Mouse (Mus musculus) intestine, embryonic 15.5 days (tissue): ENCODE results near the gene Itgb2. TPM values are rescaled to one million over a fixed set of nuclear protein-coding genes. Genes with fewer than 3 reads are reported as not detected.
A peak's percentile ranks its signal among the peaks of the same experiment; 100 is the strongest.

Experiments
- ATAC-seq: fragments of 200-750 bp; cut with Nextera tagmentation; 2 replicates; pipeline ENCODE4 v1.8.0; 2017; ENCODE audit warnings: moderate TSS enrichment, moderate library complexity
- H3K27ac ChIP-seq: fragments of 300-500 bp; sonication (generic); 2 replicates; pipeline ENCODE4 v1.5.1; 2015; ENCODE audit warnings: mild to moderate bottlenecking, inconsistent platforms
- H3K27me3 ChIP-seq: fragments of 300-500 bp; sonication (generic); replicated peaks from 2 replicates; pipeline ENCODE4 v1.6.1; 2015; ENCODE audit warnings: inconsistent platforms
- H3K36me3 ChIP-seq: fragments of 300-500 bp; sonication (generic); 2 replicates; pipeline ENCODE4 v1.6.1; 2015; ENCODE audit warnings: inconsistent platforms
- H3K4me1 ChIP-seq: fragments of 300-500 bp; sonication (generic); replicated peaks from 2 replicates; pipeline ENCODE4 v1.6.1; 2015; ENCODE audit warnings: inconsistent platforms
- H3K4me2 ChIP-seq: fragments of 300-500 bp; sonication (generic); replicated peaks from 2 replicates; pipeline ENCODE4 v1.6.1; 2015; ENCODE audit warnings: mild to moderate bottlenecking, inconsistent platforms
- H3K4me3 ChIP-seq: fragments of 300-500 bp; sonication (generic); replicated peaks from 2 replicates; pipeline ENCODE4 v1.5.1; 2015; ENCODE audit warnings: inconsistent platforms
- H3K9ac ChIP-seq: fragments of 300-500 bp; sonication (generic); 2 replicates; pipeline ENCODE4 v1.6.1; 2015; ENCODE audit warnings: inconsistent platforms
- H3K9me3 ChIP-seq: fragments of 300-500 bp; sonication (generic); 2 replicates; pipeline ENCODE4 v1.6.1; 2016; ENCODE audit warnings: inconsistent platforms
- WGBS: fragments of 180-500 bp; shearing (Covaris S2); methylation state at CpG from one replicate; pipeline ENCODE4 v1.1.7; 2015; 5-methylcytosine and 5-hydroxymethylcytosine counted together
- polyA plus RNA-seq: library from polyadenylated mRNA; unstranded; fragments of >200 nt; fragmentation: Nextera tagmentation; extraction: Ambion mirVana; gene quantifications from 2 replicates; pipeline ENCODE4 v1.2.1, GENCODE M21; 2015

Itgb2 gene
- polyA plus RNA-seq, 1 experiment from 2014 or later: 3.7 TPM

- Histone ChIP-seq H3K4me3 (no peak overlapping the region), H3K27me3 (no peaks in the 10 kb centered on the region), H3K27ac (no peak overlapping the region), H3K4me1 (no peaks in the 10 kb centered on the region), H3K36me3 (no peaks in the 10 kb centered on the region), H3K9me3 (no peaks in the 10 kb centered on the region), H3K9ac (no peak overlapping the region), H3K4me2 (no peak overlapping the region)
- WGBS: 79% methylated on average over 4 of the region's 4 CpGs
- no peak for ATAC-seq
These were observed 10.6 kb downstream of the Itgb2 start for GRCm38 (mm10) chr10:77540576-77541102.

DNA sequence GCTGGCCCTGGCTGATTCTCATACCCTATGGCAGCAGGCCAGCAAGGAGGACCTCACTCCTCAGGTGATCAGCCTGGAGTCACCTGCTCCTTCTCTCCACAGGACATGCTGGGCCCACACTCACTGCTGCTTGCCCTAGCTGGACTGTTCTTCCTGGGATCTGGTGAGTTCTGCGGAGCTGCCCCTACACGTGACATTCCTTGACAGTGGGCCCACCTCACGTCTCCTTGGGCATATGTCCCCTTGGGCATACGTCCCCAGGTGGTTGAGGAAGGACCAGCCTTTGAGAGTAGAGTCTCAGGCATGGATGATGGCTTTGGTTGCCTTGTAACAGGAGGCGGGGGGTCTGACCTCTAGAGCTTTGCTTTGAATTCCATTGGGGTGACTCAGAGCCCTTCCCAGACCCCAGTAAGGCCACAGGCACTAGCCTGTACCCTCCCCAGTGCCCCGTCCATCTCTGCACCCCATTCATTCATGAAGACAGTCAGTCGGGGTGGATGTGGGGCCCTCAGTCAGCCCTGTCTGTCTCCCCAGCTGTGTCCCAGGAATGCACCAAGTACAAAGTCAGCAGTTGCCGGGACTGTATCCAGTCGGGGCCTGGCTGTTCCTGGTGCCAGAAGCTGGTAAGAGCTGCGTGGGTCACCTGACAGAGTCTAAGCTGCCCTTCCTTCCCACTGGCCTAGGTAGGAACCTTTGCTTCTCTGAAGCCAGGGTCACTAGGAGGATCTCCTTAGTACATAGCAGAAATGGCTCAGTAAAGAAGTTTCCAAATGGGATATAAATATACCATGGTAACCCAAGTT lies 12.0 kb downstream of the Itgb2 start:
- no peaks in the 10 kb centered on the region for H3K27me3 ChIP-seq
- no peaks in the 10 kb centered on the region for H3K36me3 ChIP-seq
- no peaks in the 10 kb centered on the region for H3K4me1 ChIP-seq
- H3K9ac ChIP-seq: no peak overlapping the region
- no peaks in the 10 kb centered on the region for H3K9me3 ChIP-seq
- WGBS: 73% methylated on average over 10 of the region's 10 CpGs
- peak; percentile 59 for ATAC-seq
- H3K27ac ChIP-seq: no peak overlapping the region
- H3K4me3 ChIP-seq: no peak overlapping the region
- no peak overlapping the region for H3K4me2 ChIP-seq

DNA sequence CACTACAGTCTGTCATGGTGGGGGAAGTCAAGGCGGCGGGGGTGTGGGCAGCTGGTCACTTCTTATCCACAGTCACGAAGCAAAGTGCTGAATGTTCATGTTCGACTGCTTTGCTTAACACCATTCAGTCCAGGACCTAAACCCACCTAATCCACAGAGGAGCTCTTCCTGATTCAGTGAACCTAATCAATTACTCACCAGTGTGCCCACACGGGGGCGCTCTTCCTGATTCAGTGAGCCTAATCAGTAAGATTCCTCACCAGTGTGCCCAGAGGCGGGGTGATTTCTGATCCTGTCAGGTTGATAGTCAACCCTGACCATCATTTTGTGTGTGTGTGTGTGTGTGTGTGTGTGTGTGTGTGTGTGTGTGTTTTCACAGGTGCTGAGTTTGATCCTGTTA lies 13.2 kb downstream of the Itgb2 start:
- ATAC-seq: no peak

GRCm38 (mm10) chr10:77544916-77545315 lies 14.9 kb downstream of the Itgb2 start:
- 78% methylated on average over 5 of the region's 5 CpGs for WGBS
- H3K27ac ChIP-seq: no peak overlapping the region
- no peak overlapping the region for H3K4me3 ChIP-seq
- no peaks in the 10 kb centered on the region for H3K4me1 ChIP-seq
- no peak for ATAC-seq
- H3K36me3 ChIP-seq: no peaks in the 10 kb centered on the region
- no peaks in the 10 kb centered on the region for H3K9me3 ChIP-seq
- no peaks in the 10 kb centered on the region for H3K27me3 ChIP-seq
- H3K9ac ChIP-seq: no peak overlapping the region
- H3K4me2 ChIP-seq: no peak overlapping the region

More for the DNA sequence above, 13.2 kb downstream of the Itgb2 start:
- Histone ChIP-seq H3K4me3 (no peak overlapping the region), H3K4me1 (no peaks in the 10 kb centered on the region), H3K36me3 (no peaks in the 10 kb centered on the region), H3K4me2 (no peak overlapping the region), H3K27me3 (no peaks in the 10 kb centered on the region), H3K27ac (no peak overlapping the region), H3K9me3 (no peaks in the 10 kb centered on the region), H3K9ac (no peak overlapping the region)
- 47% methylated on average over 7 of the region's 7 CpGs for WGBS

DNA sequence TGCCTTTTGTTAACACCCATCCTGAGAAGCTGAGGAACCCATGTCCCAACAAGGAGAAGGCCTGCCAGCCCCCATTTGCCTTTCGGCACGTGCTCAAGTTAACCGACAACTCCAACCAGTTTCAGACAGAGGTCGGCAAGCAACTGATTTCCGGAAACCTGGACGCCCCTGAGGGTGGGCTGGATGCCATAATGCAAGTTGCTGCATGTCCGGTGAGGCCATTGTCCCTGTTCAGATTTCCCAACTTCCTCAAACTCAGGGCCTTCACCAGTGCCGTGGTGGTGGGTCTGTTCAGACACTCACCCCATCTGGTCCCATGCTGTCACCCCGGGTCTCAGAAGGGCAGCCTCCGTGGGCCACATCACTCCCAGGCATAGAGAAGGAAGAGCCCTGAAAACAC lies 18.5 kb downstream of the Itgb2 start:
- ATAC-seq: no peak
- Histone ChIP-seq H3K4me3 (no peak overlapping the region), H3K27ac (no peak overlapping the region), H3K9ac (no peak overlapping the region), H3K9me3 (no peaks in the 10 kb centered on the region), H3K4me2 (no peak overlapping the region), H3K36me3 (no peaks in the 10 kb centered on the region), H3K4me1 (no peaks in the 10 kb centered on the region), H3K27me3 (no peaks in the 10 kb centered on the region)
- WGBS: 92% methylated on average over 10 of the region's 10 CpGs

GRCm38 (mm10) chr10:77550874-77551273 lies 20.8 kb downstream of the Itgb2 start:
- Histone ChIP-seq H3K9me3 (no peaks in the 10 kb centered on the region), H3K27ac (no peak overlapping the region), H3K4me1 (no peaks in the 10 kb centered on the region), H3K4me3 (no peak overlapping the region), H3K9ac (no peak overlapping the region), H3K36me3 (no peaks in the 10 kb centered on the region), H3K27me3 (no peaks in the 10 kb centered on the region), H3K4me2 (no peak overlapping the region)
- ATAC-seq: no peak
- 78% methylated on average over 11 of the region's 11 CpGs for WGBS

DNA sequence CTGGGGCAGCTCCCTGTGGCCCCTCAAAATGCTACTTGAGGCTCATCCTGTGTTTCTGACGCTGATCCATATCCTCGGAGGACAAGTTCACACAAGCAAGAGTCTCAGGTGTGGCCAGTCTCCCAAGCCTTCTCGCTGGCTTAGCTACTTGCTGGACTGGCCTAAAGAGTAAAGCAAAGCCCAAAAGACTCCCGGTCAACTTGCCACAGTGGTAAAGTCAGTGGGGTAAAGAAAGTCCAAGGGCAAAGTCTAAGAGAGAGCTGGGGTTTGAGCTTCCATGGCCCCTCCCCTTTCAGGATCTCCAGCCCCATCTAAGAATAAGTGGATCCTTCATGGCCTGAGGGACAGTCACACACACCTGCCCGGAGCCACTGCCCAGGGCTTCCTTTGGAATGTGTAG lies 22.1 kb downstream of the Itgb2 start:
- no peaks in the 10 kb centered on the region for H3K4me1 ChIP-seq
- H3K36me3 ChIP-seq: no peaks in the 10 kb centered on the region
- no peak for ATAC-seq
- 83% methylated on average over 5 of the region's 5 CpGs for WGBS
- H3K4me2 ChIP-seq: no peak overlapping the region
- H3K27me3 ChIP-seq: no peaks in the 10 kb centered on the region
- H3K9ac ChIP-seq: no peak overlapping the region
- H3K4me3 ChIP-seq: no peak overlapping the region
- H3K27ac ChIP-seq: no peak overlapping the region
- H3K9me3 ChIP-seq: no peaks in the 10 kb centered on the region

- no peak for ATAC-seq
- no peak overlapping the region for H3K9ac ChIP-seq
- WGBS: 69% methylated on average over 4 of the region's 4 CpGs
These were observed 23.2 kb downstream of the Itgb2 start for GRCm38 (mm10) chr10:77553285-77553684.

DNA sequence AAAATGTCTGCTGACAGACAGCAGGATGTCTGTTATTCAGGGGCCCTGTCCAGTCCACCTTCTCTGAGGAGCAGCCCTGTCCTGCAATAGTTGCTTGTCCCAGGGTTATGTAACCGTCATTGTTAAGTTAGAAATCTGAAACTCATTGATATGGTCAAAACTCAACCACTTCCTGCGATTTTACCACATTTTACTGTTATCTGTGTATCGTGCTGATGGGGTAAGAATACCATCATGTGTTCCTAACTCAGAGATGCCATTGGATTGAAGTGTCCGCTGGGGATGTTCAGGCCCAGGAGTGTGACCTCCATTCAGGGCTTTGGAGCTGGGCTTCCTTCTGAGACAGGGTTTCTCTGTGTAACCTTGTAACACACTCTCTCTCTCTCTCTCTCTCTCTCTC lies 24.9 kb downstream of the Itgb2 start:
- H3K36me3 ChIP-seq: no peaks in the 10 kb centered on the region
- 84% methylated on average over 4 of the region's 4 CpGs for WGBS
- no peak for ATAC-seq
- no peaks in the 10 kb centered on the region for H3K9me3 ChIP-seq
- no peak overlapping the region for H3K9ac ChIP-seq
- H3K27ac ChIP-seq: no peak overlapping the region
- H3K4me2 ChIP-seq: no peak overlapping the region
- H3K27me3 ChIP-seq: no peaks in the 10 kb centered on the region
- H3K4me3 ChIP-seq: no peak overlapping the region
- no peaks in the 10 kb centered on the region for H3K4me1 ChIP-seq

More at GRCm38 (mm10) chr10:77553285-77553684, 23.2 kb downstream of the Itgb2 start:
- H3K27ac ChIP-seq: no peak overlapping the region
- H3K9me3 ChIP-seq: no peaks in the 10 kb centered on the region
- no peaks in the 10 kb centered on the region for H3K36me3 ChIP-seq
- H3K27me3 ChIP-seq: no peaks in the 10 kb centered on the region
- no peak overlapping the region for H3K4me2 ChIP-seq
- no peaks in the 10 kb centered on the region for H3K4me1 ChIP-seq
- no peak overlapping the region for H3K4me3 ChIP-seq

- no peak for ATAC-seq
- WGBS: 89% methylated on average over 7 of the region's 7 CpGs
These were observed 26.6 kb downstream of the Itgb2 start for GRCm38 (mm10) chr10:77556631-77557030.

DNA sequence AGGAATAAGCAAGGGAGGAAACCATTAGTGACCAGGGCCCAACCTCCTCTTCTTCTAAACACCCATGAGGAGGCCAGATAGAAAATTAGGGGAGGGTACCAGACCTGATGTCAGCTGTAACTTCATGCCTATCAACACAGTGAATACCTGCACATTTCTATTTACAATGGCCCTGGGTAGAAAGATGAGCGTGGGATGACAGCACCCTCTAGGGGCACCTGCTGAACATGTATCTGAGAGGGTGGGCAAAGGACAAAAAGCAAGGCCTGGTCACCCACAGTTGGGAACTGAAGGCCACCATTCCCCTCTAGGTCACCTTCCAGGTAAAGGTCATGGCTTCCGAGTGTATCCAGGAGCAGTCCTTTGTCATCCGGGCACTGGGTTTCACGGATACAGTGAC lies 27.6 kb downstream of the Itgb2 start:
- Histone ChIP-seq H3K4me2 (no peak overlapping the region), H3K36me3 (no peaks in the 10 kb centered on the region), H3K27me3 (no peaks in the 10 kb centered on the region), H3K9me3 (no peaks in the 10 kb centered on the region), H3K4me1 (no peaks in the 10 kb centered on the region), H3K27ac (no peak overlapping the region), H3K4me3 (no peak overlapping the region), H3K9ac (no peak overlapping the region)
- ATAC-seq: no peak
- 84% methylated on average over 4 of the region's 4 CpGs for WGBS

More at GRCm38 (mm10) chr10:77556631-77557030, 26.6 kb downstream of the Itgb2 start:
- no peak overlapping the region for H3K9ac ChIP-seq
- no peaks in the 10 kb centered on the region for H3K4me1 ChIP-seq
- H3K4me2 ChIP-seq: no peak overlapping the region
- H3K4me3 ChIP-seq: no peak overlapping the region
- no peak overlapping the region for H3K27ac ChIP-seq
- no peaks in the 10 kb centered on the region for H3K27me3 ChIP-seq
- no peaks in the 10 kb centered on the region for H3K9me3 ChIP-seq
- no peaks in the 10 kb centered on the region for H3K36me3 ChIP-seq

DNA sequence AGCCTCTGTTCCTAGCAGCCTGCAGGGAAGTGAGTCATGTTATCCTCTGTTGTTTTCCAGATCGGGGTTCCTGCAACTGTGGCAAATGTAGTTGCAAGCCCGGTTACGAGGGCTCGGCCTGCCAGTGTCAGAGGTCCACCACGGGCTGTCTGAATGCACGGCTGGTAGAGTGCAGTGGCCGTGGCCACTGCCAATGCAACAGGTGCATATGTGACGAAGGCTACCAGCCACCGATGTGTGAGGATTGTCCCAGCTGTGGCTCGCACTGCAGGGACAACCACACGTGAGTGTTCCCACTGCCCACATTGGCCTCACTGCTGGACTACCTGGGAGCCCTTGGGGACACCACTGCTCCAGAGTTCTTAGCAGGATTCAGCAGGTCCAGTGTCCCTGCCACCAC lies 30.0 kb downstream of the Itgb2 start:
- Histone ChIP-seq H3K27me3 (no peaks in the 10 kb centered on the region), H3K4me3 (no peak overlapping the region), H3K9me3 (no peaks in the 10 kb centered on the region), H3K9ac (no peak overlapping the region), H3K4me1 (no peaks in the 10 kb centered on the region), H3K27ac (no peak overlapping the region), H3K36me3 (no peaks in the 10 kb centered on the region), H3K4me2 (no peak overlapping the region)
- no peak for ATAC-seq
- 85% methylated on average over 11 of the region's 11 CpGs for WGBS

DNA sequence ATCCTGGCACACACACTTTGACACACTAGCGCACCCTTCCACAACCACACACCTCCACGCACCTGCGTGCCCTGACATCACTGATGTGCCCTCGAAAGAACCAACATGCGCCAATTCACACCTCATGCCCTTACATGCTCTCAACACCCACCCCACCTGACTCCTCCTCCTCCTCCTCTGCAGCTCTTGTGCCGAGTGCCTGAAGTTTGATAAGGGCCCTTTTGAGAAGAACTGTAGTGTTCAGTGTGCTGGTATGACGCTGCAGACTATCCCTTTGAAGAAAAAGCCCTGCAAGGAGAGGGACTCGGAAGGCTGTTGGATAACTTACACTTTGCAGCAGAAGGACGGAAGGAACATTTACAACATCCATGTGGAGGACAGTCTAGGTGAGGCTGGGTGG lies 30.8 kb downstream of the Itgb2 start:
- no peaks in the 10 kb centered on the region for H3K36me3 ChIP-seq
- H3K4me2 ChIP-seq: no peak overlapping the region
- no peaks in the 10 kb centered on the region for H3K27me3 ChIP-seq
- 83% methylated on average over 9 of the region's 9 CpGs for WGBS
- H3K4me1 ChIP-seq: no peaks in the 10 kb centered on the region
- H3K4me3 ChIP-seq: no peak overlapping the region
- no peak overlapping the region for H3K27ac ChIP-seq
- no peaks in the 10 kb centered on the region for H3K9me3 ChIP-seq
- H3K9ac ChIP-seq: no peak overlapping the region
- ATAC-seq: no peak
